Mouse (Mus musculus): ENCODE data around the gene Fntb.

Gene Fntb

GRCm38 (mm10) chr12:76795350-76795749 lies 30.0 kb downstream of the Fntb start, which contains the start of gene Gpx2:
Gene Gpx2, minus strand, starts transcription at chr12:76795554.
- no peak for DNase-seq (ENCODE audit: low spot score)

- no peak for DNase-seq (ENCODE audit: low spot score)
Measured at GRCm38 (mm10) chr12:76796938-76797539, 31.6 kb downstream of the Fntb start.

- no peak for DNase-seq (ENCODE audit: low spot score)
Measured at GRCm38 (mm10) chr12:76798008-76798720, 32.8 kb downstream of the Fntb start.

- no peak for DNase-seq (ENCODE audit: low spot score)
Measured at GRCm38 (mm10) chr12:76803028-76803427, 37.6 kb downstream of the Fntb start.

GRCm38 (mm10) chr12:76803700-76804252 lies 38.4 kb downstream of the Fntb start:
- DNase-seq (ENCODE audit: low spot score), result peak; percentile 76

- DNase-seq (ENCODE audit: low spot score), result no peak
Measured at GRCm38 (mm10) chr12:76805056-76805811, 39.8 kb downstream of the Fntb start.

GRCm38 (mm10) chr12:76807796-76808195 lies 42.4 kb downstream of the Fntb start:
- no peak for DNase-seq (ENCODE audit: low spot score)

- no peak for DNase-seq (ENCODE audit: low spot score)
Measured at GRCm38 (mm10) chr12:76810491-76810890, 45.1 kb downstream of the Fntb start.

- DNase-seq (ENCODE audit: low spot score), result no peak
Measured at GRCm38 (mm10) chr12:76811006-76811405, 45.6 kb downstream of the Fntb start.

GRCm38 (mm10) chr12:76813543-76813942 lies 48.2 kb downstream of the Fntb start:
- no peak for DNase-seq (ENCODE audit: low spot score)

GRCm38 (mm10) chr12:76814120-76814519 lies 48.7 kb downstream of the Fntb start:
- no peak for DNase-seq (ENCODE audit: low spot score)

- no peak for DNase-seq (ENCODE audit: low spot score)
Measured at GRCm38 (mm10) chr12:76816720-76817119, 51.3 kb downstream of the Fntb start.

GRCm38 (mm10) chr12:76817176-76817575 lies 51.8 kb downstream of the Fntb start:
- no peak for DNase-seq (ENCODE audit: low spot score)

- no peak for DNase-seq (ENCODE audit: low spot score)
Measured at GRCm38 (mm10) chr12:76818120-76818519, 52.7 kb downstream of the Fntb start.

- no peak for DNase-seq (ENCODE audit: low spot score)
Measured at GRCm38 (mm10) chr12:76818908-76819307, 53.5 kb downstream of the Fntb start.

- DNase-seq (ENCODE audit: low spot score), result no peak
Measured at GRCm38 (mm10) chr12:76819816-76820215, 54.4 kb downstream of the Fntb start.

GRCm38 (mm10) chr12:76820615-76821014 lies 55.2 kb downstream of the Fntb start:
- peak; percentile 65 for DNase-seq (ENCODE audit: low spot score)

- peak; percentile 60 for DNase-seq (ENCODE audit: low spot score)
Measured at GRCm38 (mm10) chr12:76822002-76822650, 56.7 kb downstream of the Fntb start.

GRCm38 (mm10) chr12:76822651-76823041 lies 57.3 kb downstream of the Fntb start, which contains the start of gene Rab15:
Gene Rab15, minus strand, starts transcription at chr12:76822908.
- DNase-seq (ENCODE audit: low spot score), result no peak

- no peak for DNase-seq (ENCODE audit: low spot score)
Measured at GRCm38 (mm10) chr12:76825283-76825682, 59.9 kb downstream of the Fntb start.

- DNase-seq (ENCODE audit: low spot score), result peak; percentile 80
Measured at GRCm38 (mm10) chr12:76832704-76833103, 67.3 kb downstream of the Fntb start.
